Comparison of ENCODE assay signal across 8 mouse cellular contexts in the genomic region with DNA sequence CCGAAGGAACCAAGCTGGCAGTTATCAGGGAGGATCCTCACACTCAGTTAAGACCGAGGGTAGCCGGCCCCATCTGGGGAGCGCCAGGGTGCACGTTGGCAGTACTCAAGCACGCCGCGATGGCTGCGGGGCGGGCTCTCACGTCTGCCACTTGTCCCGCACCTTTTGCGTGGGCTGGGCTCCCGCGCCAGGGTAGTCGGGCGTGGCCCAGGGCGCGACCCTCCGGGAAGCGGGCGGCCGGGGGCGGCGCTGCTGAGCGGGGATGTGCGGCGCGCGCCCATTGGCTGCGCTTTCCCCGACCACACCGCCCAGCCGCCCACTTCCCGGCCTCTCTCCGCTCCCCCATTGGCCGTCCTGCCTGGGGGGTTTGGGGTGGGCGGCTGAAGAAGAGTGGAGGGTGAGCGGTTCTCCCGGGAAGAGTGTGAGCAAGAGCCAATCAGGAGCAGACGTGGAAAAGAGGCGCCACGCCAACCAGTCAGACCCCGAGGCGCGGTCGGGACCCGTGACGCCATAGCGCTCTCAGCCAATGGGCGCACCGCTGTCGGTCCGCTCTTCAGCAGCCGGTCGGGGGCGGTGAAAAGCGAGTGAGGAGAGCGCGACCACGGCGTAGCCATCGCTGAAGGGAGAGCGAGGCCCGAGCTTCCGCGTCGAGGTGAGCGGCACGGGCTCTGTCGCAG. TPM values are rescaled to one million over a fixed set of nuclear protein-coding genes. Genes with fewer than 3 reads are reported as not detected.
DNase-seq lines count a peak whose midpoint lies in the region; ATAC-seq and TF ChIP-seq lines count a peak whose summit lies in the region.

TSS of gene Far1 (plus strand) at position 549 of the 677 bp plus-strand sequence.

- intact Hi-C loops in heart, postnatal 25 days (cut with DNase I) = loop anchor here (10.0 kb wide), 1 partner anchor 139 kb away; no protein-coding TSS in a partner anchor

- peak within 1 kb of the TSS; percentile 91 for H3K27ac ChIP-seq in forebrain, embryonic 15.5 days (replicated peaks)

- H3K9ac ChIP-seq in forebrain, embryonic 15.5 days (replicated peaks) = peak within 1 kb of the TSS; percentile 91

- DNase-seq in ES-CJ7 (ENCODE audit: low read depth, low spot score) = peak; percentile 98
- DNase-seq in cerebellum, adult 11 months = peak; percentile 98
- peak; percentile 98 for DNase-seq in heart, postnatal 25 days (ENCODE audit: low spot score)
- DNase-seq in layer of hippocampus, adult 18-20 months (ENCODE audit: low spot score in 2 of 2) = peak; percentile 99
- DNase-seq in lung, adult 2 months = peak; percentile 98
- peak; percentile 95 to 97 for DNase-seq in thymus, adult 18-20 months

- H3K4me3 ChIP-seq in forebrain, embryonic 15.5 days = peak within 1 kb of the TSS; percentile 62
- H3K4me3 ChIP-seq in lung, adult 2 months (replicated peaks; ENCODE audit: extremely low read depth, low read depth, low read length) = peak within 1 kb of the TSS; percentile 92

- peak within 1 kb of the TSS; percentile 81 for H3K4me2 ChIP-seq in forebrain, embryonic 15.5 days (replicated peaks)

- H3K9me3 ChIP-seq in forebrain, embryonic 15.5 days = no peaks in the 10 kb centered on the region

- peak; percentile 99 for ATAC-seq in forebrain, embryonic 15.5 days (replicated peaks)
- peak; percentile 87 for ATAC-seq in neutrophil, adult 5-6 weeks (ENCODE audit: extremely low read depth, insufficient number of reproducible peaks, low FRiP score, poor library complexity, severe bottlenecking)

- no peak for TF ChIP-seq CTCF in lung, adult 2 months (IDR thresholded peaks at IDR 0.05; ENCODE audit: insufficient read depth, low read length)

- H3K36me3 ChIP-seq in forebrain, embryonic 15.5 days = no peaks in the 10 kb centered on the region

- H3K27me3 ChIP-seq in forebrain, embryonic 15.5 days = no peaks in the 10 kb centered on the region; the same call in 1 of the 2 replicates

- under 1% methylated on average over 71 of the region's 71 CpGs for WGBS in forebrain, embryonic 15.5 days
- 1% methylated on average over 68 of the region's 71 CpGs for WGBS in lung, adult 2 months

- peaks cover 27% of the 10 kb centered on the region for H3K4me1 ChIP-seq in forebrain, embryonic 15.5 days
- H3K4me1 ChIP-seq in lung, adult 2 months (ENCODE audit: control insufficient read depth, insufficient read depth, low read length) = peaks cover 2% of the 10 kb centered on the region; the same call in 1 of the 2 replicates

- TF ChIP-seq POLR2A in lung, adult 2 months (IDR thresholded peaks at IDR 0.05; ENCODE audit: borderline replicate concordance, extremely low read depth, low read depth, low read length) = peak; percentile 92; the same call in 1 of the 2 replicates

RNA-seq across cellular contexts. Expression of gene Far1, which starts in this region (rescaled TPM):
- polyA plus RNA-seq in forebrain, embryonic 15.5 days (2015; fragmentation: Nextera tagmentation; extraction: Ambion mirVana) = 65.7 and 69.5 TPM in 2 replicates
- total RNA-seq in heart, postnatal 25 days (2021) = 10 to 100 TPM; 23.6 to 25.2 TPM
- total RNA-seq in layer of hippocampus, adult 18-20 months (2021) = 100 to 1,000 TPM; 105 to 109 TPM
- 7.7 and 16.9 TPM in 2 replicates for polyA plus RNA-seq in lung, adult 2 months (2012; rRNA removed)
- 265 and 282 TPM in 2 replicates for total RNA-seq in neutrophil, adult 5-6 weeks (2017)

Comparison
In these comparisons a context has a peak if more than half of its experiments do, and no peak if none do; other contexts are left out.
1. Peak in every context shown above with its lines: DNase-seq, ATAC-seq, H3K4me3 ChIP-seq and H3K27ac ChIP-seq.
2. RNA of gene Far1 (total RNA-seq): 265 to 282 TPM in neutrophil, adult 5-6 weeks and 105 to 109 TPM in layer of hippocampus, adult 18-20 months; 23.6 to 25.2 TPM in heart, postnatal 25 days; every median in the first group is over 4 times any median in the second.